Mouse (Mus musculus) heart, embryonic 14.5 days (tissue): Measurements from ENCODE around the gene AI464131. TPM values are rescaled to one million over a fixed set of nuclear protein-coding genes. Genes with fewer than 3 reads are reported as not detected.
A peak's percentile ranks its signal among the peaks of the same experiment; 100 is the strongest.

Experiments used
- ATAC-seq: fragments of 200-750 bp; cut with Nextera tagmentation; 2 replicates; pipeline ENCODE4 v1.8.0; 2017; ENCODE audit warnings: low read depth, moderate TSS enrichment; ENCODE audit not compliant: insufficient number of reproducible peaks, insufficient read depth, low FRiP score
- H3K27ac ChIP-seq, 2 experiments: fragments of 200-500 bp in 1 of 2; fragments of 300-500 bp in 1 of 2; sonication (generic) in 1 of 2; replicated peaks in 1 of 2; 2 replicates each; pipeline ENCODE4 v1.5.1; 2012 to 2014; ENCODE audit warnings: low read depth in 2 of 2, low read length in 2 of 2, control low read depth in 1 of 2, mild to moderate bottlenecking in 1 of 2, mixed read lengths in 1 of 2; ENCODE audit not compliant: control insufficient read depth in 1 of 2, insufficient read depth in 1 of 2
- H3K27me3 ChIP-seq: fragments of 300-500 bp; sonication (generic); 2 replicates; pipeline ENCODE4 v1.6.1; 2014; ENCODE audit warnings: mild to moderate bottlenecking, low read length, control low read depth; ENCODE audit not compliant: control insufficient read depth, insufficient read depth
- H3K36me3 ChIP-seq: fragments of 300-500 bp; sonication (generic); 2 replicates; pipeline ENCODE4 v1.6.1; 2014; ENCODE audit warnings: mild to moderate bottlenecking, control low read depth, low read length, mixed read lengths; ENCODE audit not compliant: control insufficient read depth, insufficient read depth
- H3K4me1 ChIP-seq, 2 experiments: fragments of 200-500 bp in 1 of 2; fragments of 300-500 bp in 1 of 2; sonication (generic) in 1 of 2; 2 replicates each; pipeline ENCODE4 v1.6.1; 2012 to 2014; ENCODE audit warnings: low read length in 2 of 2, control low read depth in 1 of 2, mixed read lengths in 1 of 2; ENCODE audit not compliant: control insufficient read depth in 2 of 2, insufficient read depth in 2 of 2
- H3K4me2 ChIP-seq: fragments of 300-500 bp; sonication (generic); 2 replicates; pipeline ENCODE4 v1.6.1; 2014; ENCODE audit warnings: mild to moderate bottlenecking, low read length
- H3K4me3 ChIP-seq, 2 experiments: fragments of 200-500 bp in 1 of 2; fragments of 300-500 bp in 1 of 2; sonication (generic) in 1 of 2; 2 replicates each; pipeline ENCODE4 v1.5.1; 2012 to 2014; ENCODE audit warnings: low read length in 2 of 2, mild to moderate bottlenecking in 2 of 2, control low read depth in 1 of 2, low read depth in 1 of 2, moderate library complexity in 1 of 2; ENCODE audit not compliant: control insufficient read depth in 1 of 2, insufficient read depth in 1 of 2
- H3K9ac ChIP-seq: fragments of 300-500 bp; sonication (generic); 2 replicates; pipeline ENCODE4 v1.6.1; 2014; ENCODE audit warnings: mild to moderate bottlenecking, low read length
- H3K9me3 ChIP-seq: fragments of 300-500 bp; sonication (generic); 2 replicates; pipeline ENCODE4 v1.6.1; 2016; ENCODE audit warnings: low read length, control low read depth; ENCODE audit not compliant: control insufficient read depth
- WGBS: fragments of 180-500 bp; shearing (Covaris S2); extraction: QIAGEN DNeasy Blood & Tissue Kit; methylation state at CpG from one replicate; pipeline ENCODE4 v1.1.7; 2014; 5-methylcytosine and 5-hydroxymethylcytosine counted together
- polyA plus RNA-seq: library from polyadenylated mRNA; unstranded; fragments of >200 nt; fragmentation: Nextera tagmentation; extraction: Ambion mirVana; gene quantifications from 2 replicates; pipeline ENCODE4 v1.2.1, GENCODE M21; 2014

The AI464131 gene
- polyA plus RNA-seq, 1 experiment from 2014 or later = 2.8 TPM

DNA sequence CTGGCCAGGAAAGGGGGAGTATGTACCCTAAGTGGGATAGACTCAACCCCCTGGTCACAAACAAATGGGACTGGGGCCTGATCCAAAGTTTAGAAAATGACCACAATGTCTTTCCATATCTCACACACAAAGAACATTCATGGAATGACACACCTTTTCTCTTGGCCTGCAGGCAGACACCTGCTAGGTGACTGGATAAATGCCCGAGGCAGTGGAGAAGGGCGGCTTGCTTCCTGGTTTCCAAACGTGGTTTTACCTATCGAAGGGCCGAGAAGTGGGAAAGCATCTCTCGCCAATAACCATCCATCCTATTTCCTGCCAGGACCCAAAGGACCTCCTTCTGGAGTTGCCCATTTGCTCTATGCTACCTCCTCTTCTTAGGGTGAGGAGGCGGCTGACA is 9.9 kb downstream of the AI464131 start:
- Histone ChIP-seq H3K36me3 (no peaks in the 10 kb centered on the region), H3K27me3 (peaks cover 27% of the 10 kb centered on the region), H3K4me3 (no peak overlapping the region), H3K9me3 (no peaks in the 10 kb centered on the region), H3K4me2 (no peak overlapping the region), H3K9ac (no peak overlapping the region), H3K27ac (no peak overlapping the region), H3K4me1 (peaks cover 6% of the 10 kb centered on the region in 2 experiments; a peak in 3 of 4 replicates)
- ATAC-seq = no peak
- WGBS = 74% methylated on average over 7 of the region's 7 CpGs

DNA sequence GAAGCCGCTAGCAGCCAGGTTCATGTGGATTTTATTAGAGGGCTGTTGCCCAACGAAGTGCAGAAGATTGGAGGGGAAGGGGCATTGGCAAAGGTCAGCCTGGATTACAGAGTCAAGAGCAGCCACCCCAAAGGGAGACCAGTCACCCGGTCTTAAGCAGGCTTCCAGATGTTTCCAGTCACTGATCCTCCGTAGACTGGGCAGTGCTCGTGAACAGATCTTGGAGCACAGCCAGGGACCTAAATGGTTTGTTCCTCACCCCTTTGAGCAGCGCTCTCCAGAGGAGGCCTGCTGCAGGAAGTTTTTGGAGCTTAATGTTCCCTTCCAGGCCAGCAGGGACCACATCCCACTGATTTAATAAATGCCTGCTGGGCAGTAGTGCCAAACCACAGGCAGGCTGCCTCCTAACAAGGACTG is 21.3 kb downstream of the AI464131 start:
- H3K4me1 ChIP-seq = peaks cover 5 to 6% of the 10 kb centered on the region in 2 experiments; a peak in 1 of 4 replicates
- no peak overlapping the region for H3K4me2 ChIP-seq
- H3K4me3 ChIP-seq = no peak overlapping the region
- H3K27me3 ChIP-seq = no peaks in the 10 kb centered on the region
- 32% methylated on average over 6 of the region's 6 CpGs for WGBS
- H3K9me3 ChIP-seq = peaks cover 4% of the 10 kb centered on the region; the same call in 1 of the 2 replicates
- peaks cover 7% of the 10 kb centered on the region; the same call in 1 of the 2 replicates for H3K36me3 ChIP-seq
- H3K9ac ChIP-seq = no peak overlapping the region
- no peak for ATAC-seq
- no peak overlapping the region; a peak in 1 of 4 replicates for H3K27ac ChIP-seq

DNA sequence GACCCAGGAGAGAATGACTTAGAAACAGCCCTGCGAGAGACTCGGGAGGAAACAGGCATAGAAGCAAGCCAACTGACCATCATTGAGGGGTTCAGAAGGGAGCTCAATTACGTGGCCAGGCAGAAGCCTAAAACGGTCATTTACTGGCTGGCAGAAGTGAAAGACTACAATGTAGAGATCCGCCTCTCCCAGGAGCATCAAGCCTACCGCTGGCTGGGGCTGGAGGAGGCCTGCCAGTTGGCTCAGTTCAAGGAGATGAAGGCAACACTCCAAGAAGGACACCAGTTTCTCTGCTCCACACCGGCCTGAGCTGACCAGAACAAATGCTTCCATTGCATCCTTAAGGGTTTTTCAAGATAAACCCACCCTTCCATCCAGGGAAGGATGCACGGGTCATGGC is 22.6 kb downstream of the AI464131 start:
- WGBS = 74% methylated on average over 8 of the region's 8 CpGs
- ATAC-seq = no peak
- H3K27ac ChIP-seq = 0 out of 4 replicates have a peak overlapping the region, but pooled peaks of 1 of the 2 experiments have one; percentile 0

DNA sequence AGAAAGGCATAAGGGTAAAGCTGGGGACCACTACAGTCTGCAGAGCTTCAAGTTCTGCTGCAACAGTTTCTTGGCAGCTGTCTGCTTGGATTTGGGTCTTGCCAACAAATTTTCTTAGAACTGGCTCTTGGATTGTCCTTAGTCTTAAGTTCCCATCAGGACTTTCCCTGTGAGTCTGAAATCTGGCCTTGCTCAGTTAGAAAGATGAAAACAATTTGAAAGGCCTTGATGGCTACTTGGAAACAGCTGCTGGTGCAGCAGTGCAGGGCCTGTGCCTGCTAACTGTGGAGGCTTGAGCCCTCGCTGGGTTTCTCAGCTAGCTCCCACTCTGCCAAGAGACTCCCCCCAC is 23.4 kb downstream of the AI464131 start:
- Histone ChIP-seq H3K9me3 (no peaks in the 10 kb centered on the region), H3K9ac (no peak overlapping the region), H3K27ac (0 out of 4 replicates have a peak overlapping the region, but pooled peaks of 1 of the 2 experiments have one; percentile 0), H3K4me3 (no peak overlapping the region), H3K4me2 (no peak overlapping the region), H3K36me3 (peaks cover 7% of the 10 kb centered on the region; the same call in 1 of the 2 replicates), H3K4me1 (peaks cover 5 to 6% of the 10 kb centered on the region in 2 experiments; a peak in 1 of 4 replicates), H3K27me3 (no peaks in the 10 kb centered on the region)
- peak; percentile 16; the same call in 1 of the 2 replicates for ATAC-seq
- WGBS = 68% methylated on average over 1 of the region's 1 CpGs

More for the DNA sequence above, 22.6 kb downstream of the AI464131 start:
- H3K4me3 ChIP-seq = no peak overlapping the region
- H3K27me3 ChIP-seq = no peaks in the 10 kb centered on the region
- no peak overlapping the region for H3K9ac ChIP-seq
- peaks cover 7% of the 10 kb centered on the region; the same call in 1 of the 2 replicates for H3K36me3 ChIP-seq
- H3K4me2 ChIP-seq = no peak overlapping the region
- H3K4me1 ChIP-seq = peaks cover 5 to 6% of the 10 kb centered on the region in 2 experiments; a peak in 1 of 4 replicates
- no peaks in the 10 kb centered on the region for H3K9me3 ChIP-seq

DNA sequence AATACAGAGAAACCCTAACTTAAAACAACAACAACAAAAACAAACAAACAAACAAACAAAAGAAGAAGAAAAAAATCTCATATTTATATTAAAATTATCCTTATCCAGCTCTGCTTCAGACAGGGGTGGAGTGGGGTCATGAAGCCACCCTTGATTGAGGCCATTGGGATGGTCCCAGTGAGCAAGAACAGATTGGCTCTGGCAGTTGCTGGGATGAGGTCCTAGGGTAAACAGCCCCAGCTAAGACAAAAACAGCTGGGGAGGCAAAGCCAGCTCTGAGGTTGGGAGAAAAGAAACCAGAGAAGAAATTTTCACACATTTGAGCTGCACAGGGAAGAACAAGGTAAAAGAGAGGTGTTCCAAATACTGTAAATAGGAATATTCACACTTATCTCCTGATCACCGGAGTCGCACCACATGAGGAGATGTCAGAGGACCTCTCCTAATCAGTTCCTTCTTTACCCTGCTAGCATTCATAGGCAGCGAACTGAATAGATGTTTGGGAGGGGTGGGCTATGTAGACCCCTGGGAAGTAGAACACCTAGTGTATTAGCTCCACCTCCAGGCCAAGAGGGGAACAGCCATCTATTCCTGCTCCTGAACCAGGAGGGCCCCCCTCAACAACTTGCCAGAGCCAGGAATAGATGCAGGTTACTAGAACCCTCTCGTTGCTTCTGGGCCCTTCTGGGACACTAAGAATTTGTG is 24.0 kb downstream of the AI464131 start:
- ATAC-seq = 0 out of 2 replicates have a peak, but pooled peaks have one; percentile 23
- H3K9me3 ChIP-seq = no peaks in the 10 kb centered on the region
- 58% methylated on average over 4 of the region's 4 CpGs for WGBS
- no peak overlapping the region for H3K4me3 ChIP-seq
- H3K4me1 ChIP-seq = peaks cover 5 to 6% of the 10 kb centered on the region in 2 experiments; a peak in 1 of 4 replicates
- H3K4me2 ChIP-seq = no peak overlapping the region
- H3K9ac ChIP-seq = no peak overlapping the region
- no peak overlapping the region for H3K27ac ChIP-seq
- no peaks in the 10 kb centered on the region for H3K27me3 ChIP-seq
- H3K36me3 ChIP-seq = peaks cover 7% of the 10 kb centered on the region; the same call in 1 of the 2 replicates

DNA sequence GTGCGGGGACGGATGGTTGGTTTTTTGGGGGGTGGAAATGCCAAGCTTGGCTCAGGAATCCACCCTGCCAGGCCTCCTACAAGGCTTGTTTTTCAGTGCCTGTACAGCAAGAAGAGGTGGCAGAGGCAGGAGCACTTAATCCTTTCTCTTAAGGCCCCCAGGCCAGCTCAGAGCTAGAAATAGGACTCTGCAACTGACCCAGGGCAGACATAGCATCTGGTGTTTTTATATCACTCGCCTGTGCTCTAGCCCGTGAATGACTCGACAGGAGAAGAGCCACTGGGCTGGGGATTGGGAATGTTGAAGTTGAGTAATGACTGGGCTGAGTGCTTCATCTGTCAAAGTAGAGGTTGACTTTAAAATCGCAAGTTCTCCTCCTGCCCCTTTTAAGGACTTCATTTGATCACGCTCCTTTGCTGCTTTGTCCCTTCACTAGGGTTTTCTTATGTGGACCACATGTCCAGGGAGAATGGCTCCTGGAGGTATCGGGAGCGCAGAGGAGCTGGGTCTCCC is 25.2 kb downstream of the AI464131 start:
- H3K4me1 ChIP-seq = peaks cover 5 to 6% of the 10 kb centered on the region in 2 experiments; a peak in 1 of 4 replicates
- H3K27me3 ChIP-seq = no peaks in the 10 kb centered on the region
- H3K9me3 ChIP-seq = no peaks in the 10 kb centered on the region
- no peak overlapping the region for H3K4me2 ChIP-seq
- ATAC-seq = no peak
- no peak overlapping the region for H3K4me3 ChIP-seq
- no peak overlapping the region for H3K9ac ChIP-seq
- WGBS = 71% methylated on average over 9 of the region's 9 CpGs
- H3K27ac ChIP-seq = no peak overlapping the region
- H3K36me3 ChIP-seq = peaks cover 7% of the 10 kb centered on the region; the same call in 1 of the 2 replicates

DNA sequence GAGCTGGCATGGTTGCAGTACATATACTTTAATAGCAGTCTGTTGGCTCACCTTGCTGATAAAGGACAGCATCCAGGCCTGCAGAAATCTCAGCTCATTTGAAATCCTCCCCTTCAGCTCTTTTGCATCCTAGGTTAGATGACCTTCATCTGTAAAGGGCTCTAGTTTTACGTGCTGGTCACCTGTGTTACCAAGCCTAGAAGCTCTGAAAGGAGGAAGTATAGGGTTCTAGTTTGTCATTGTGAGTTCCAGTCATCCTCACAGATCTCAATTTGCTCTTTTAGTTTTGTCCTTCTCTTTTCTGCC is 31.5 kb downstream of the AI464131 start:
- Histone ChIP-seq H3K4me2 (no peak overlapping the region), H3K36me3 (no peaks in the 10 kb centered on the region), H3K27me3 (no peaks in the 10 kb centered on the region), H3K9me3 (no peaks in the 10 kb centered on the region), H3K4me3 (no peak overlapping the region), H3K9ac (no peak overlapping the region), H3K27ac (no peak overlapping the region), H3K4me1 (0 out of 4 replicates have a peak, but pooled peaks cover 0 to 3% of the 10 kb centered on the region in 2 experiments)
- ATAC-seq = no peak
- 83% methylated on average over 1 of the region's 1 CpGs for WGBS
